Mouse (Mus musculus) cerebellum, adult 9-10 months (tissue): ENCODE measurements around the gene Rhd.

Experiments used
- DNase-seq: peaks from one replicate; pipeline ENCODE4 v3.0.0; 2022

Gene Rhd

DNA sequence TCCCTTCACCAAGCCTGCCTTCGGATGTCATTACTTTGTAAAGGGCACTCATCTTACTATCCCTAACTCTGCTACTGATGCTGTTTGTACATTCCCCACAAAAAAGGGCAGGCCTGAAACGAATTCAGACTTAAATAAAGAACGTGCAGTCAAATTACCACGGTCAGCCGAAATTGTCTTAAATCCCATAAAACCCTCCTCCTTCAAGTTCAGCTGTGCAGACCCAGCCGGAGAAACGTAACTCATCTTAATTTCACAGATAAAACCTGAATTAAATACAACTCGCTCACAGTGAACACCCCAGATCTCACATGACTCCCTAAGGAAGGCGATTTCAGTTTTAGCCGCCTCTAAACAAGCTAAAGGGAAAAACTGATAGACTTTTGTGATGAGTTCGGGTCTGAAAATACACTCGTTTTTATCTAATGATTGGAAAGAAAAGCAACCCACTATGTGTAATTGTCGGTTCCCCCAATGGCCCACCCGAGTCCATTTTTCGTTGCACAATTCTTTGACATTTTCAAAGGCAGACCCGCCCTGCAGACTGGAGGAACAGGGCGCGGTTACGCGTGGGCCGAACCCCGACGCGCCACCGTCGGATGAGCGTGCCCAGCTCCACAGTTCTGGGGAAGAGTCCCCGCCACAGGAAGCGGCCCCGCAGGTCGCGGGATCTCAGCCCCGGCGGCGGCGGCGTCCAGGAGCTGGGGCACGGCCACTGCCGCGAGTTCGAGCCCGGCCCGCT, 50.0 kb downstream of the Rhd start:
- DNase-seq = no peak

DNA sequence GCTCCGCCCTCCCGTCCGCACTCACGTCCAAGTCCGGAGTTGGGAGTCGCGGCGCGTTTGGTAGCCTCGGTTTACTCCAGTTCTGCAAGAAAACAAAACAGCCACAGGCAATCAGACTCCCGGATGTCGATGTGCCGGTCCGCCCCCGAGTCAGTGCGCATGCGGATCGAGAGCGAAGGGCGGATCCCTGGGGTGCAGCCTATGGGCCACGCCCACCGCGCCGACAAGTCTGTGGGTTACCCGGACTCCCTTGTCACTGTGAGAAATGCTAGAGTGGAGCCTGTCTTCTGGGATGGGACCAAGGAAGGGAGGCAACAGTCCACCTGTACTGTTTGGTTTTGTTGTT, 50.5 kb downstream of the Rhd start, which contains the start of gene Tmem50a:
Tmem50a (minus strand) TSS at position 161 of the 346 bp plus-strand sequence.
- peak; percentile 83 for DNase-seq

DNA sequence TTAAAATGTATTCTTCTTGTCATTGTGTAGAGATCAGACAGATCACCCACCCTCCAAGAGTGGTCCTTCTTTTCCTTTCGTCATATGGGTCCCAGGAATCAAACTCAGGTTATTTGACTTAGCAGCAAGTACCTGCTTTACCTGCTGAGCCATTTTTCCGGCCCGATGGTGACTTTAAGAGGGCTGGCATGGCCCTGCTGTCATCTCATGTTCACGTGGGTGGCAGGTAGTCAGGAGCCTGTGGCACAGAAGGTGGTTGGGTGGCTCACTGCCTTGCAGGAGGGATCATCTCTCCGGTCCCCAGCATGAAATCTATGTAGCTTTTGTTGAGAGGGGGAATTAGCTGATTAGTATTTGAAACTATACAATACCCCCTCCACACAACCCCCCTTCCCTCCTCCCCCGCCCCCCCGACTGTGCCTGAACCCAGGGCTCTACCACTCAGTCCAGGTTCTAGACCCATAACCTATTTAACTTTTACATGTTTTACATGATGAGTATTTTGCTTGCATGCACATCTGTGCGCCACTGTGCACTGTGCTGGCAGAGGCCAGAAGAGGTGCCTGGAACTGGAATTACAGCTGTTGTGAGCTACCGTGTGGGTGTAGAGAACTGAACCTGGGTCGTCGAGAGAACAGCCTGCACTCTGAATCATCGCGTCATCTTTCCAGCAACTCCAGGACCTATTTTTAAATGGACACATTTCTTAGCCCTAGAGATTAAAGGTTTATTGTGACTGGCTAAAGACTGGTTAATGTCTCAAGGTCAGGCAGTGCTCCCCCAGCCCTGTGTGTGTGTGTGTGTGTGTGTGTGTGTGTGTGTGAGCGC, 51.1 kb downstream of the Rhd start:
- DNase-seq = no peak

DNA sequence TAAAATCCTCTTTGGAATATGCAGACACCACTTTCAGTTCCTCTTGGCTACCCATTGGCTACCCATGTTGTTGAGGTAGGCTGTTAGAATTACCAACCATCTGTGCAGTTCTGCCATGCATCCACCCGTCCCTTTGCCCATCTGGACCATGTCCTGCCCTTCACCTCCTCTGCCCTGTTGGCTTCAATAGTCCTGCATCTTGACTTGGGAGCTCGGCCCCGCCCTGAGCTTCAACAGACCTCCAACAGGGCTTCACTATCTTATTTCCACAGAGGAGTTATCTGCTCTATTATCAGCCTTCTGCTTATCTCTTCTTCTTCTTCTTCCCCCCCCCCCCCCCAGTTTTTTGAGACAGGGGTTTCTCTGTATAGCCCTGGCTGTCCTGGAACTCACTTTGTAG, 52.9 kb downstream of the Rhd start:
- no peak for DNase-seq

DNA sequence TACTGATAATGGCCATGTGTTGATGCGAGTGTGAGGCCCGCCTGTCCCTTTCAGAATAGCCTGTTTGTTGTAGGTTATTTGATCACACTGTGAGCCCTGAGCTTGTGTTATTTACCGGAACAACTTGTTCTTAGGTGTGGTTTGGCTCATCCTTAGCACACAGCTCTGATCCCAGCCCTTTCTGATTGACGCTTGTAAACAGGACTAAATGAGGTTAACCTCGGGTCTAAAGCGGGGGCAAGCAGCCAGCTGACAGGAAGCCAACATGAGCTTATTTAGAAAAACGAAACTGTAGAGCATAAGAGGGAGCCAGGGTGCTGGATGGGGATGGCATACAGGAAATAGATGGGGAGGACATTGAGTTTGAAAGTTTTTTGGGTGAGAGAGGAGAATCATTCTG, 54.0 kb downstream of the Rhd start:
- DNase-seq = no peak

DNA sequence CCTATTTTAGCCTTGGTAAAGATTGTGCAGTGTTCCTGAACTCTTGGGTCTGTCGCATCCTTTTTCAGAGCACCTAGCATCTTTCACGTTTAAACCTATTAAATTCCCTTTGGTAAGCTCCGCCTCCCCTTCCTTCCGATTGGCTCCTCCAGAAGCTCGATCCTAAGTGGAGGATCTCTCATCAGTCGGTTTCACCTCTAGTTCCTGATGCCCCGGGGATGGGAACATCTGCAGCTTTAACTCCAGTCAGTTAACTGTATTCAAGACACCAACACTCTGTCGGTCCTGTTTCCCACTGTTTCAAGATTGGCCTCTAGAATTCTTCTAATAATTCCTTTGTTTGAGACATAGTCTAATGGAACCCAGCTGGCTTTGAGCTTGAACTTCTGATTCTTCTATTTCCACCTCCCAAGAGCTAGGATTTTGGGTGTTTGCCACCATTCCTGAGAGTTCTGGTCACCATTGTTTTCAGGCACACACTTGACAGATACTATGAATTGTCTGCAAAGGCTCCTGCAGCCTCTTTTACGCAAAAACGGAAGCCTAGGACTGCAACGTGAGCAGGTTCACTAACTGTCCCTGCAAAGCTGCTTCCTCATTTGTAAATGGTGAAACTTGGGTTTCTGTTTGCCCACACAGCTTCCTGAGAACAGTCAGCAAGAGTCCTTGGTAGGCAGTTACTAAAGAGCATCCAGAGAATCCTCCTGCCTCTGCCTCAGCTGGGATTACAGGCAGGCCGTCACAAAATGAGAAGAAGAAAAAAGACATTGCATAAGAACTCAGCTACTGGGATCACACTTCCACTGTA, 55.6 kb downstream of the Rhd start:
- DNase-seq = no peak

DNA sequence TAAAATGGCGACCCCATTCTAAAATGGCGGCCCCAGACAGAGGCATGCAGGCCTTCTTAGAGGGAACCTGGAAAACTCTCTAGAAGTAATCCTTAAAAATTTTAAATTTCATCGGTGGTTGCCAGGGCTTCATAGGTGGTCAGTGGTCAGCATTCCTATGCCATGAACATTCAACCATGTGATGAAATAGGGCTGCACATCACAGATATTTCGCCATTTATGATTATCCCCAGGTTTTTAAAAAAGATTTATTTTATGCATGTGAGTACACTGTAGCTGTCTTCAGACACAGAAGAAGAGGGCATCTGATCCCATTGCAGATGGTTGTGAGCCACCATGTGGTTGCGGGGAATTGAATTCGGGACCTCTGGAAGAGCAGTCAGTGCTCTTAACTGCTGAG, 56.3 kb downstream of the Rhd start:
- no peak for DNase-seq

DNA sequence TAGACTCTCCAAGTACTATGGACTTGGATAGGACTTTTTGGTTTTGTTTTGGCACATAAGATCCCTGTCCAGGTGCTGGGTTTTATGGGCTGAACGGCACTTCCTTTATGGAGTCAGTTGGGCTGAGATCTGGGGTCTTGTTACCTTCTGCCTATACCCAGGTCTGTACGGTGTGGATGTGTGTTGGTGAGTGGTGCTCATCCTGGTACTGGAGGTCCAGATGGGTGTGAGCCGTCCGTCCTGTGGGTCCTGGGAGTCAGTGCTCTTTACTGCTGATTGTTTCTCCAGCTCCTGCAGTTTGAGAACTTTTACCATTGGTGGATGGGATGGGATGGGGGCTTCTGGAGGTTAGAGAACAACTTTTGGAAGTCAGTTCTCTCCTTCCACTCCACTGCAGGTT, 57.4 kb downstream of the Rhd start:
- no peak for DNase-seq

DNA sequence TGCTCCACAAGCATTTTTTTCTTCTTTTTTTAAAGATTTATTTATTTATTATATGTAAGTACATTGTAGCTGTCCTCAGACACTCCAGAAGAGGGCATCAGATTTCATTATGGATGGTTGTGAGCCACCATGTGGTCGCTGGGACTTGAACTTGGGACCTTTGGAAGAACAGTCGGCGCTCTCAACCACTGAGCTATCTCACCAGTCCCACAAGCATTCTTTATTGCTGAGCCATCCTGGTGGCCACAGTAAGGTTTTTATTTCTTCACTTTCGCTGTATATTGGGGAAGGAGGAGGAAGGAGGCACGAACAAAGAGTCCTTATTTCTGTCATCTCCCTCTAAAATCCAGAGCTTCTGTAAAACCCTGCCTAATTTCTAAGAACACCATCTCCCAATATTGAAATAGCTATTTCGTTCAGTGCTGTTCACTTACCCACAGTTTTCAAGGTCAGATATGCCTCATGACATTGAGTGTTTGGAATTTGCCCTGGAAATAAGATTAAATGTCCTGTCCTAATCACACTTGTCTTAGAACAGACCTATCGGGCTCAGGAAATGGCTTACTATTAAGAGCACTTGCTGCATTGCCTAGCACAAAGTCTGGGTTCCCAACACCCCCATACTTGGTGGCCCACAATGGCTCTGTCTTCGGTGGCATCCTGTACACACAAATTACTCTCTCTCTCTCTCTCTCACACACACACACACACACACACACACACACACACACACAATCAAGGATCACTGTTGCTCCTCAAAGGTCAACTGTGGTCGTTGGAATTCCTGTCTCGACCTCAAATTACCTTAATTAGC, 58.0 kb downstream of the Rhd start:
- DNase-seq = no peak

DNA sequence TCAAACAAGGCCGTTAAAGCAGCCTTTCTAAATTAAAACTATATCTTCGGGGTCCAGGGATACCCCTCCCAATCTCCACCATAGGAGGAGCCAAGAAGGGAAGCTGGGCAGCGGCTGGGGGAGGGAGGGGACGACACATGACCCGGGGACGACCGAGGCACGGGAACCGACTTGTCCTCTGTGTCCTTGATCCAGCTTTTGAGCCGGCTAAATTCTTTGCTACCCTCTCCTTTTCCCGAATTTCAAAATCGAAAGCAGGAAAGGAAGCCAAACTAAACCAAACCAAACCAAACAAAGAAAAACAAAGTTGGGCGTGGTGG, 58.5 kb downstream of the Rhd start:
- no peak for DNase-seq

DNA sequence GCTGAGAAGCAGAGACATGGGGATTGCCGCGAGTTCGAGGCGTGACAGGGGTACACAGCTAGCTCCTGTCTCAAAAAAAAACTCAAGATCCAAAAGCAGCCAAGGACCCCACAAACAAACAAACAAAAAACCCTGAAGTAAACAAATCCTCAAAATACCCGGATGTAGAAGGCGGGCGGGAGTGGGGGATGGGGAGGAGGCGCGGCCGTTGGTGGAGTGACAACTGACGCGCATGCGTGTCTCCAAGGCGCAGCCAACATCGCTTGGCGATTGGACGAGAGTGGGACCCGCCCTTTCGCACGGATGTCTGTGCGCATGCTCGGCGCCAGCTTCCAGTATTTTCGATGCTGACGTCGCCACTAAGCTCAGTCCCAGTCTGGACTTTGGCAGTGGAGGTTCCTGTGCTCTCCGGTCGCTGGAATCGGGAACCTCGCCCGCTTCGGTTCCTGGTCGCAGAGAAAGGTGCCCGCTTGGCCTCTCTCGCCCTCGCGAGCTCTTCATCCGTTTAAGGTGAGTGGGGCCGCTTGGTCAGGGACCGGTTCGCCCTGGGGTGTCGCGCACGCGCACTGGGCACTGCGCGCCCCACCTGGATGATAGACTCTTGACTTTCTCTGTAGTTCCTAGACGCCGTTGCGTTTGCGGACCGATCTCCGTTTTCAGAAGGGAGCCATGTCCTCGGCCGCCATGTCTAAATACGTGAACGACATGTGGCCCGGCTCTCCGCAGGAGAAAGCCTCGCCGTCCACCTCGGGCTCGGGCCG, 59.1 kb downstream of the Rhd start, which contains the start of gene Rsrp1:
Rsrp1 (plus strand) TSS at position 335 of the 761 bp plus-strand sequence.
- peak; percentile 98 for DNase-seq

DNA sequence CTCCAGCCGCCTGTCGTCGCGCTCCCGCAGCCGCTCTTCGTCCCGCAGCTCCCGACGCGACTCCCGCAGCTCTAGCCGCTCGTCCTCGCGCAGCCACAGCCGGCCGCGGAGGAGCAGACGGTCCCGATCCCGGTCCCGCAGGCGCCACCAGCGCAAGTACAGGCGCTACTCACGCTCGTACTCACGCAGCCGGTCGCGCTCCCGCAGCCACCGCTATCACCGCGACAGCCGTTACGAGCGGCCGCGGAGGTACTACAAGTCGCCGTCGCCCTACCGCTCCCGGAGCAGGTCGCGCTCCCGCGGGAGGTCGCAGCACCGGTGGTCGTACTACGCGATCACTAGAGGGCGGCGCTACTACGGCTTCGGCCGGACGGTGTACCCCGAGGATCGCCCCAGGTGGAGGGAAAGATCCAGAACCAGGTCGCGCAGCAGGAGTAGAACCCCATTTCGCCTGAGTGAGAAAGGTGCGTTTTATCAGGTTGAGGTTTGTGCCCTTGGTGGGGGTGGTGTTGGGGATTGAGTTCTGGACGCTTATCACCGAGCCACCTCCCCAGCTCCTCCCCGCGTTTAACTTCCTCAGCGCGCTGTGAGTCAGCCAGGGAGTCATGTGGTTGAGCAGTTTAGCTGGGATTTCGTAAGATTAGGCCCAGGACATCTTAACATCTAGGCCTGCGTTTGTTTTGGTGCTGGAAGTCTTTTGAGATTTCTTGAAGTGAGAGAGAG, 59.8 kb downstream of the Rhd start:
- DNase-seq = no peak

DNA sequence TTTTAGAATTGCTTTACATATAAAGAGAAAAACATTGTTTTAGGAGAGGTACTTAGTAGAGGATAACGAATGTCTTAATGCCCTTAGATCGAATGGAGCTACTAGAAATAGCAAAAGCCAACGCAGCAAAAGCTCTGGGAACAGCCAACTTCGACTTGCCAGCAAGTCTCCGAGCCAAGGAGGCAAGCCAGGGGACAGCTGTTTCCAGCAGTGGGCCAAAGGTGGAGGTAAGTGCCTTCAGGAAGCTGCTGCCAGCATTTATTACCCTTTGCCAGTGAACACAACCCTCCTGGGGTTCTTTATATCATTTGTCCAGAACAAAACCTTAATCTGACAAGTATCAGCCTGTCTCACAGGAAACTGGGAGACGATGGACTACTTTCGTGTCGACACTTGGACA, 60.9 kb downstream of the Rhd start:
- no peak for DNase-seq

DNA sequence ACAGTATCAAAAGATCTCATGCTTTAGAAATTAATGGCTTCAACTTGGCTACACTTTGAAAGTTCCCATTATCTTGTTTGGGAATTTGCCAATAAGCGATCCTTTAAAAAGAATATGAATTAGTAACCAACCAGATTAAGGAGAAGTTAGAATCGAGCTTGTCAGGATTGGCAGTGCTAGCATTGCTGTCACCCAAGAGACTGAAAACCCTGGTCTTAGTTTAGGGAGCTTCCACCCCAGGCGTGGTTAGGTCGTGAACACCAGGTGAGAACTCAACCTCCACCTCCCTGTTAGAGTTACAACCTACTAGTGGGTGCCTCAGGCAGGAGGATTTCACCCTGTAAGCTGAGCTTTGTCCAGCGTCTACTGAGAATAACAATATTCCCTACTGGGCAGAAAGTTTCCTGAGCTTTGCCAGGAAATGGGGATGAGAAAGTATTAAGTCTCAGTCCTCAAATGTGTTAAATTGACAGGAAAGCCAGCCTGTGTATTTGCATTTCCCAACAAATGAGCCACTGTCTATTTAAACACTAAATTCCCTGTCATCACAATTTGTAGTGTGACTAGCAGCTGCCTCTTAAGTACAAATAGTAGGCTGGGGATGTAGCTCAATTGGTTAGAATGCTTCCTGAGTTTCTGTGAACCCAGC, 63.6 kb downstream of the Rhd start:
- no peak for DNase-seq

DNA sequence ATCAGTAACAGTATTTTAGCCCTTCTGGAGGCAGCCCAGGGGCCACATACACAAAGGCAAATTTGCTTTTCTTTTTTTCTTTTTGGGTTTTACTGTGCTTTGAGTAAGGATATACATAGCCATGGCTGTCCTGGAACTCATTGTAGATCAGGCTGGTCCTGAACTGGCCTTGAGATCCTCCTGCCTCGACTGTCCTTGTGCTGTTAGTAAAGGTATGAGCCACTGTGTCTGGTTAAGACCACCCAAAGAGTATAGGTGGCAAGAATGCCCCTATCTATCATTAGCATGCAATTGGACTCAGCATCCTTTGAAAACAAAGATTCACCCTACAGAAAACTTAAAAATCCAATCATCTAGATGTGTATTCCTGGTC, 64.1 kb downstream of the Rhd start:
- no peak for DNase-seq

DNA sequence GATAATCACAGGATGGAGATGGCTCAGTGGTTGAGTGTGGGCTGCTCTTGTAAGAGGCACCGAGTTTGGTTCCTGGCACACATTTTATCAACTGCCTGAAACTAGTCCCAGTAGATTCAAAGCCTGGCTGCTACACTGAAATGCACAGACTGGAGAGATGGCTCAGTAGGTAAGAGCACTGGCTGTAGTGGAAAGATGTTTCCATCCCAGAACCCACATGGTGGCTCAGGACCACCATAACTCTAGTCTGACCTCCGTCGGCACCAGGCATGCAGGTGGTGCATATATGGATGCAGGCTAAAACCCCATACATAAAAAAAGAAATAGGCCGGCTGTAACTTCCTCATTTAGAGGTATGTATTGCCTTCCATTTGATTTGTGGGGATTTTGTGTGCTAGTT, 65.2 kb downstream of the Rhd start:
- DNase-seq = peak; percentile 23

DNA sequence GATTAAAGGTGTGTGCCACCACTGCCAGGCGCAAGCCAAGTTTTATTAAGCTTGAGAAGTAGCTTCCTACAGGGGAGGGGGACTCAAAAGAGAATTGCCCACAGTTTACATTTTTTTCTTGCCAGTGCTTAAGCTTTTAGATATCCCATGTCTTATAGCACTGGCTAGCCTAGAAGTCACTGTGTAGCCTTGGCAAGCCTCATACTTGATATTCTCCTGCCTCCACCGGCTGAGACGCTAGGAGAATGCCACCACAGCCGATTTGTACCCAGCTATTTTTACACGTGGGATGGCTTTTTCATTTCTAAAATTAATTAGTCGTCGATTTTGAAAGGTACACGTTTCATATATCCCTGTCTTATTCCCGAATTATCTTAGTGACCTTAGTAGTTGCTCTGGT, 65.9 kb downstream of the Rhd start:
- DNase-seq = peak; percentile 56

DNA sequence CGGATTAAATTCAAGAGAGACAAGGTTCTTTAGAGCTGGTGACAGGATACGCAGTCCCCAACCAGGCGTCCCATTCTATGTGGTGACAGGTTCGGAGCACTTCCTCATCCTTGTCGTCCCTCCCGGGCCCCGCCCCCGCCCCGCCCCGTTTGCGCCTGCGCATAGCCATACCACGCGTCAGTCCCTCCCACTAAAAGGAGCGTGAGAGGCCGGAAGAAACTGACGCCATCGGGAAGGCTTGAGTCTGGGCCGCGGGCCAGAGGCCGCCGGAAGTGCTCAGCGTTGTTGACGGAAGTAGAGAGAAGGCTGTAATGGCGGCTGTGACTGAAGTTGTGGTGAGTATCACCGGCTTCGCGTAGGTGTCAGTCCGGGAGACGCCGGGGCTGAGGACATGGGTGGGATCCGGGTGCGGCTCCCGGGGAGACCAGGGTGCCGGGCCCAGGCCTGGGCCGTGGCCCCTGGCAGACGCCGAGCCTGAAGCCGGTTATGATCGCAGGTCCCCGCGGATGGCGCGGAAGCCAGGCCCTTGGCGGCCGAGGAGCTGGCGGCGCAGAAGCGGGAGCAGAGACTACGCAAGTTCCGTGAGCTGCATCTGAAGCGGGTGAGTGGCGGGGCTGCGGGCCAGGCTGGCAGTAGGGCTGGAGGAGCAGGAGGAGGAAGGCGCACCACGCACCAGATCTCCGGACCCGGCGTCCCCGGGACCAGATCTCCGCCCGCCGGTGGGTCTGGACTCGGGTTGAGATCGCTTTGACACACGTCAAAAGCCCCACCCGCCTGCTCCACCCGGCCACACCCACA, 66.5 kb downstream of the Rhd start, which contains the start of gene Syf2:
Syf2 (plus strand) TSS at position 215 of the 798 bp plus-strand sequence.
- DNase-seq = peak; percentile 95

DNA sequence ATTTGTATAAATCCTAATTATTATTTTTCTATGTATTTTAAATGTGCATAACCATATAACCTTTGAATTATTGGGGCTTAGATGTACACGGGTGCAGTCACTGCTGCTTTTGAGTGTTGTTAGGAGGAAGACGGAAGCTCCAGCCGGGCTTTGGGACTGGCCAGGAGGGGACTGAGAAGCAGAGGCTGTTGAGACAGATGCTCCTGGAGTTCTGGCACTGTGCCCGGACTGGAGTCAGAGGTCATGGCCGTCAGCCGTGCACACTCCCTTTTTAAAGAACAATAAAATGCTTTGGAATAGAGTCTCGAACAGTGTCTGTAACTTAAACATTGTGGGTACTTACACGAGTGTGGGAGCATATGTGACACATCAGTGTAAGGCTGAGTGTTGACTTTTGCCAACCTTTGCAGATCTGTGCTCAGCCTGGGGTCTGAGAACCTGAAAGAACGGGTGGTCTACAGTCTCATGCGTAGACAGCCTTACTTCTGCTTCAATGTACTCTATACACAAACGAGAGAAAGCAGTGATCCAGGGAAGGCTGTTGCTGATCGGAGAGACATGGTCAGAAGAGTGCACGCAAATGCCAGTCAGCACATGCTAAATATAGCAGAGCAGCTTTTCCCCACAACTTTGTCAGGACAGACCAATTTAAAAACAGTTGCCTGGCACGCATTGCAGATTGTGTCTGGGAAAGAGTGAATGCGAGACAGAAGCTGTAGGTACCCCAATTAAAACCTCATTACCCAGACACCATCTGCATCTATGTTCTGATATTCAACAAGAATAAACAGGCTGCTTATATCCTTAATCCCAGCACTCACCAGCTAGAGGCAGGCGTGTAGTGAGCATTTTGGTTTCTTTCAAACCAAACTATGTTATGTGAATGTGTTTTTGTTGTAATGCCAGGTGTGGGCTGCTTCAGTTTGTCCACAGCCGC, 73.2 kb downstream of the Rhd start:
- no peak for DNase-seq
